Mouse (Mus musculus): Measurements from ENCODE around the gene Jun. TPM values are rescaled to one million over a fixed set of nuclear protein-coding genes. Genes with fewer than 3 reads are reported as not detected.

The Jun gene
- polyA plus RNA-seq, 1 experiment from 2014 or later = 34.5 TPM

DNA sequence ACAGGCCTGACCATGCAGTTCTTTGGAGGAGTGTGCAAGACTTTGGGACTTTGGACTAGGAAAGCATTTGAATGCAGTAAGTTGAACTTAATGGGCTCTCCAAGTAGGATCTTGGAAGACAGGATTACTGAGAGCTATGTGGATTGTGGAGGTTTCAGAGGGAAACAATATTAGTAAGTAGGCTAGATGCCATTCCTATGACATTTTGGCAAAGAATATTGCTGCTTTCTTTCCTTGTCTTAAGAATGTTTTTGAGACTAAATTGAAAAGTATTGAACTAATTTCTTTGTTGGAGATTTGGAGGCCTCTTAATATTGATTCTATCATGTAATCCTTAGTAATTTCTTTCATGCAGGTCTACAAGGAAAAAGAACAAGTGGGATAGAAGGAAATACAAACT is 39.8 kb downstream of the Jun start:
- no peak overlapping the region for H3K27ac ChIP-seq (ENCODE audit: low read depth, low read length)
- no peak overlapping the region for H3K4me3 ChIP-seq (ENCODE audit: low read depth, low read length)
- H3K27me3 ChIP-seq (ENCODE audit: control insufficient read depth, insufficient read depth, low read length) = no peaks in the 10 kb centered on the region
- no peaks in the 10 kb centered on the region for H3K36me3 ChIP-seq (ENCODE audit: control insufficient read depth, insufficient read depth, low read length)
- no peak for ATAC-seq (replicated peaks; ENCODE audit: insufficient number of reproducible peaks, low FRiP score, low TSS enrichment)
- no peak overlapping the region for H3K9ac ChIP-seq (ENCODE audit: low read depth, low read length)
- no peaks in the 10 kb centered on the region for H3K4me1 ChIP-seq (ENCODE audit: control insufficient read depth, insufficient read depth, low read length)
- H3K9me3 ChIP-seq (replicated peaks; ENCODE audit: control insufficient read depth, low read length) = no peaks in the 10 kb centered on the region
- H3K4me2 ChIP-seq = no peak overlapping the region

DNA sequence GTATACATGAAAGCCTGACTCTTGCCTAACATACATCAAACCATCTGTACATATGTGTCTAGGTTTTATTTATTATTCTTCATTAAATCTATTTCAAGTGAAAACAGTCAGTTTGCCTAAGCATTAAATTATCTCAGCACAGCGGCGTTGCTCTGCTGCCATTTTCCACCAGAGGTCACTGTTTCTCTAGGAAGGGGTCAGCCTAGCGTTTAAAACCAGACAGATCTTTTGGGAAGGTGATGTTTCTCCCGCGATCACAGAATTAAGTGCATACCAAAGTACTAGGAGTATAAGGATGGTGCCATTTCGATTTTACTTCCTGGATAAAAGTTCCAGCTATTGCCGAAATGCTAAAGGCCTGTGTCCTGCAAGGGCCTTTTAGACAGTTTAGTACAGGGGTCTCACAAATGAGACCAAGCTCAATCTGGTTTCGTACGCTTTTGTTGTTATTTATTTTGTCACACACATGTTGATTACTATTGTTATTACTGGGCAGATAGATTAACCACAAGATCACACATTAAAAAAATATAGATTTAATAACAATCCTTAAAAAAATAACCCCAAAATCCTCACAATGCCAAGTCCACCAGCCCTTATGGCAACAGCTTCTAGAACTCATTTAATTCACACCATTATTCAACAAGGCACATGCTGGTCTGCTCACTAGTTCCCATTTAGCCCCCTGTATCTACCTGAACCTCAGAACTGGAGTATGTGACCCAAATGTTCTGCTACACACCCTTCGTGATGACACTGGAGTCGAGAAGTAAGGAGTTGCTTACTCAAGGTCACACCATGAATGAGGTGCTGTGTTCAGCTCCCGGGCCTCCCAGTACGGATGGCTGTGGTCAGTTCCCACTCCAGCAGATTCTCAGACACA is 43.6 kb downstream of the Jun start:
- 41% methylated on average over 13 of the region's 13 CpGs for WGBS (ENCODE audit: insufficient replicate concordance)
- Histone ChIP-seq H3K27me3 (ENCODE audit: control insufficient read depth, insufficient read depth, low read length) (no peaks in the 10 kb centered on the region), H3K9ac (ENCODE audit: low read depth, low read length) (no peak overlapping the region), H3K9me3 (replicated peaks; ENCODE audit: control insufficient read depth, low read length) (no peaks in the 10 kb centered on the region), H3K4me2 (no peak overlapping the region; the same call in 1 of the 2 replicates), H3K4me1 (ENCODE audit: control insufficient read depth, insufficient read depth, low read length) (no peaks in the 10 kb centered on the region), H3K4me3 (ENCODE audit: low read depth, low read length) (no peak overlapping the region), H3K36me3 (ENCODE audit: control insufficient read depth, insufficient read depth, low read length) (no peaks in the 10 kb centered on the region), H3K27ac (ENCODE audit: low read depth, low read length) (no peak overlapping the region)
- no peak for ATAC-seq (replicated peaks; ENCODE audit: insufficient number of reproducible peaks, low FRiP score, low TSS enrichment)

DNA sequence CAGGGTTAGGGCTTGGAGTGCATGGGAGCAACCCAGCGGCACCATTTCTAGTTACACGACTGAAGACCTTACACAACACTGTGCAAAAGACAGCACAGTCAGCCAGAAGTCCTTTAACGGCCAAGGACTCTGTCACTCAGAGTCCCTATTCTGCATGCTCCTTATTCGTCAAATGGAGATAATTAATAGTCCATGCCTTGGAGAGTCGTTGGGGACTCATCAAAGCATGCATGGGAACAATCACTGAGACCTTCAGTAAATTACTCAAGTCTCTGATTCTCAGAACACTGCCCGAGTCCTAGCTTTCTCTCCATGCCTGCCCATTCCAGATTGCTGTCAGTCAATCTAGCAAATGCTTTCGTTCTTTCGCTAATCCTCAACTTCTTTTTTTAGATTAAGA is 44.3 kb downstream of the Jun start:
- no peaks in the 10 kb centered on the region for H3K27me3 ChIP-seq (ENCODE audit: control insufficient read depth, insufficient read depth, low read length)
- no peak overlapping the region for H3K27ac ChIP-seq (ENCODE audit: low read depth, low read length)
- no peak overlapping the region for H3K9ac ChIP-seq (ENCODE audit: low read depth, low read length)
- H3K36me3 ChIP-seq (ENCODE audit: control insufficient read depth, insufficient read depth, low read length) = no peaks in the 10 kb centered on the region
- no peak overlapping the region for H3K4me2 ChIP-seq
- no peaks in the 10 kb centered on the region for H3K4me1 ChIP-seq (ENCODE audit: control insufficient read depth, insufficient read depth, low read length)
- no peak for ATAC-seq (replicated peaks; ENCODE audit: insufficient number of reproducible peaks, low FRiP score, low TSS enrichment)
- H3K4me3 ChIP-seq (ENCODE audit: low read depth, low read length) = no peak overlapping the region
- H3K9me3 ChIP-seq (replicated peaks; ENCODE audit: control insufficient read depth, low read length) = no peaks in the 10 kb centered on the region
- WGBS (ENCODE audit: insufficient replicate concordance) = 67% methylated on average over 8 of the region's 8 CpGs

DNA sequence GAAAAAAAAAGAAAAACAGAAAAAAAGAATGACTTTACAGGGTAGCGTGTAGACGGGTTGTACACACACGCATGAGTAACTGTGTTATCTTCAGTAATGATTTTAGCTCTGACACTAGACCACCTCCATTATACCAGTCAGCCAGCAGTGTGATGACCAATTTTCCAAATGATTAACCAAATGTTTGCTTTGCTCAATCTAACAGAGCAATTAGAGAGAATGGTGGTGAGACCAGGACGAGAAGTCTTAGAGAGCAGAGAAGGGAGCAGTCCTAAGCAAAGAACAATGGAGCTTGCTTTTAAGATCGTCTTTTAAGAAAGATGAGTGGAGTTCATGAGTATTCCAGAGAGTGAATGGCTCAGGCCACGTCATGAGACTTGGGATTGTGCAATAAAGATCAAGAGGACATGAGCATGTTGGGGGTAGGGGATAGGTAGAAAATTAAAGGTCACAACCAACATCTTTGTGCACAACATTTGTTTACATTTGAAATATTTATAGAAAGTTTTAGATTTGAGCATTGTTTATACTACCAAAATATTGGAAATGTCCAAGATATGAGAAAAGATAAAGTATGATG is 46.7 kb downstream of the Jun start:
- no peak overlapping the region for H3K9ac ChIP-seq (ENCODE audit: low read depth, low read length)

DNA sequence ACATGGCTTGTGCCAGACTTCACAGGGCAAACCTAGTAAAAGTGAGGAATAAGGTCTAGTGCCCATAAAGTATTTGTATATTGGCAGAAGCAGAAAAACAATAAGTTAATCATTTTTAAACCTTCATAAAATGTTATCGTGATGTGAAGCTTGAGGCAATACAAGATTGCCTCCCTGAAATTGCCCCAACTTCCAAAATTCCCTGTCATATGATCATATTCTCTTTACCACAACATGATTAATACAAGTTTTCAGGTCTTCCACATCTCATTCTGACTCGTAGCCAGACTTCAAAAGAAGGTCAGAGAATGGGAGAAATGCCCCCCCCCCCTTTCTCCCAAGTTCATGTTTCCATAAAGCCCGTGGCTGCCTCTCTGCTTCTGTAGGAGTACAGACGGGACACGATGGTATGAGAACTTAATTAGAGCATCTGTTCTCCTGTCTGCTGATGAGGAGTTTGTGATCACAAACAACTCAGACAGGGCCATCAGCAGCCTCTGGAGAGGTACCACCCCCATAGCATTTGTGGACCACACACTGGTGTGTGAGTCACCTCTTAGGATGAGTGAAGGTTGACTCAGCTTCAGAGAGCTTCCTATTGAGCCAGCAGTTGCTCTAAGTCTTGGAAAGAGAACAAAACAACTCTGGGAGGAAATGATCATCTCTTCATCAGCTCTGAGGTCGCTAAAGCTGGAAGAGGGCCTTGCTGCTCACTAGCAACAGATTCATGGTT is 50.8 kb downstream of the Jun start:
- H3K27me3 ChIP-seq (ENCODE audit: control insufficient read depth, insufficient read depth, low read length) = no peaks in the 10 kb centered on the region
- H3K27ac ChIP-seq (ENCODE audit: low read depth, low read length) = no peak overlapping the region

More for the DNA sequence above, 46.7 kb downstream of the Jun start:
- H3K27me3 ChIP-seq (ENCODE audit: control insufficient read depth, insufficient read depth, low read length) = no peaks in the 10 kb centered on the region
- H3K36me3 ChIP-seq (ENCODE audit: control insufficient read depth, insufficient read depth, low read length) = no peaks in the 10 kb centered on the region
- no peaks in the 10 kb centered on the region for H3K4me1 ChIP-seq (ENCODE audit: control insufficient read depth, insufficient read depth, low read length)
- no peak overlapping the region for H3K4me3 ChIP-seq (ENCODE audit: low read depth, low read length)
- no peaks in the 10 kb centered on the region for H3K9me3 ChIP-seq (replicated peaks; ENCODE audit: control insufficient read depth, low read length)
- no peak for ATAC-seq (replicated peaks; ENCODE audit: insufficient number of reproducible peaks, low FRiP score, low TSS enrichment)
- 76% methylated on average over 6 of the region's 6 CpGs for WGBS (ENCODE audit: insufficient replicate concordance)
- no peak overlapping the region for H3K27ac ChIP-seq (ENCODE audit: low read depth, low read length)
- H3K4me2 ChIP-seq = no peak overlapping the region

DNA sequence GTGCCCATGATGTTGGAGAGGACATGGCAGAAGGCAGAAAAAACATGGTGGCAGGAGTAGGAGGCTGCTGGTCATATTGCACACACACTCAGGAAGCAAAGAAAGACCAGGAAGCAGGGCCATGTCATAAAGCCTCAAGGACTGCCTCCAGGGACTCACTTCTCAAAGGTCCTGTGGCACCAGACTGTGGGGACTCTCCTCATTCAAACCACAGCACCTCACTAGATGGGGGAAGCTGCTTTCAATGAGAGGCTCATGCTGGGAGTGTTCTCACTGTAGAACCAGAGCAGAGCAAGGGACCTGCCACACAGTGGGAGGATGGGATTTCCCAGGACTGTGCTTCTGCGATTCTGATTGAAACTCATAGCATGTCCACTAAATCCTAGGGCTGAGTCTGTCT is 51.9 kb downstream of the Jun start:
- H3K9me3 ChIP-seq (replicated peaks; ENCODE audit: control insufficient read depth, low read length) = no peaks in the 10 kb centered on the region
- WGBS (ENCODE audit: insufficient replicate concordance) = 81% methylated on average over 1 of the region's 1 CpGs
- H3K4me1 ChIP-seq (ENCODE audit: control insufficient read depth, insufficient read depth, low read length) = no peaks in the 10 kb centered on the region
- no peak overlapping the region for H3K4me2 ChIP-seq
- ATAC-seq (replicated peaks; ENCODE audit: insufficient number of reproducible peaks, low FRiP score, low TSS enrichment) = no peak
- H3K27me3 ChIP-seq (ENCODE audit: control insufficient read depth, insufficient read depth, low read length) = no peaks in the 10 kb centered on the region
- no peak overlapping the region for H3K4me3 ChIP-seq (ENCODE audit: low read depth, low read length)
- no peak overlapping the region for H3K9ac ChIP-seq (ENCODE audit: low read depth, low read length)
- no peak overlapping the region for H3K27ac ChIP-seq (ENCODE audit: low read depth, low read length)
- no peaks in the 10 kb centered on the region for H3K36me3 ChIP-seq (ENCODE audit: control insufficient read depth, insufficient read depth, low read length)

More for the DNA sequence above, 50.8 kb downstream of the Jun start:
- Histone ChIP-seq H3K9ac (ENCODE audit: low read depth, low read length) (no peak overlapping the region), H3K4me1 (ENCODE audit: control insufficient read depth, insufficient read depth, low read length) (no peaks in the 10 kb centered on the region), H3K36me3 (ENCODE audit: control insufficient read depth, insufficient read depth, low read length) (no peaks in the 10 kb centered on the region), H3K4me3 (ENCODE audit: low read depth, low read length) (no peak overlapping the region), H3K9me3 (replicated peaks; ENCODE audit: control insufficient read depth, low read length) (no peaks in the 10 kb centered on the region), H3K4me2 (no peak overlapping the region)
- no peak for ATAC-seq (replicated peaks; ENCODE audit: insufficient number of reproducible peaks, low FRiP score, low TSS enrichment)
- WGBS (ENCODE audit: insufficient replicate concordance) = 50% methylated on average over 6 of the region's 6 CpGs

DNA sequence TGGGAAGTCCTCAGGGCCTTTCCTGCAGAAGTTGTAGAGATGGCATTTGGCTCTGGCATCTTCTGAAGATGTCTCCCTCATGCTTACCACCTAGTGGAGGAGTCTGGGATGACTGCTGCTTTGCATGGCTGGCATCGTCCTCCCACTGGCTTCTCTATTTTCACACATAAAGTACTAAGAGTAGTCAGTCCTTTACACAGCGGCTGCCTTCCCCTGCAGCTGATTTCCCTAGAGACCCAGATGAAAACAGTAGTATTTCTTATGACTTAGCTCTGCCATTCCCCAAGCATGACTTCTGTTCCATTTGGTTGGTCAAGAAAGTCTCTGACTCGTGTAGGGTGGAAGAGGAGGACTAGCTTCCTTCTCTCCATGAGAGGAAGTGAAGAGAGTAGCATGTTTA is 52.8 kb downstream of the Jun start:
- 61% methylated on average over 3 of the region's 3 CpGs for WGBS (ENCODE audit: insufficient replicate concordance)
- no peaks in the 10 kb centered on the region for H3K4me1 ChIP-seq (ENCODE audit: control insufficient read depth, insufficient read depth, low read length)
- no peak overlapping the region for H3K4me3 ChIP-seq (ENCODE audit: low read depth, low read length)
- H3K27me3 ChIP-seq (ENCODE audit: control insufficient read depth, insufficient read depth, low read length) = no peaks in the 10 kb centered on the region
- H3K9ac ChIP-seq (ENCODE audit: low read depth, low read length) = no peak overlapping the region
- ATAC-seq (replicated peaks; ENCODE audit: insufficient number of reproducible peaks, low FRiP score, low TSS enrichment) = no peak
- H3K36me3 ChIP-seq (ENCODE audit: control insufficient read depth, insufficient read depth, low read length) = no peaks in the 10 kb centered on the region
- H3K27ac ChIP-seq (ENCODE audit: low read depth, low read length) = no peak overlapping the region
- H3K4me2 ChIP-seq = no peak overlapping the region
- no peaks in the 10 kb centered on the region for H3K9me3 ChIP-seq (replicated peaks; ENCODE audit: control insufficient read depth, low read length)
